Mouse (Mus musculus) v-Abl transformed pro-B cells (cell line): Measurements from ENCODE around the gene Slc25a28.

ENCODE experiments used
- in situ Hi-C, 2 experiments: fragments of 400-800 bp; cut with MboI; formaldehyde crosslinking; loops; one replicate each; pipeline ENCODE4 v1.15.1; 2025; ENCODE audit not compliant: unreplicated experiment in 2 of 2

Slc25a28 gene

GRCm38 (mm10) chr19:43674730-43675524 lies at the start of gene Slc25a28:
Gene Slc25a28, minus strand, starts transcription at chr19:43674881.
- in situ Hi-C loops = loop anchor here (5.0 to 25.0 kb wide), 6 partner anchors 37 to 1337 kb away; partner anchors contain the start of genes Cox15 (in 2 of the 2), Cutc (in 2 of the 2), Hps1 (in 2 of the 2) and Got1 (in 1 of the 2)

DNA sequence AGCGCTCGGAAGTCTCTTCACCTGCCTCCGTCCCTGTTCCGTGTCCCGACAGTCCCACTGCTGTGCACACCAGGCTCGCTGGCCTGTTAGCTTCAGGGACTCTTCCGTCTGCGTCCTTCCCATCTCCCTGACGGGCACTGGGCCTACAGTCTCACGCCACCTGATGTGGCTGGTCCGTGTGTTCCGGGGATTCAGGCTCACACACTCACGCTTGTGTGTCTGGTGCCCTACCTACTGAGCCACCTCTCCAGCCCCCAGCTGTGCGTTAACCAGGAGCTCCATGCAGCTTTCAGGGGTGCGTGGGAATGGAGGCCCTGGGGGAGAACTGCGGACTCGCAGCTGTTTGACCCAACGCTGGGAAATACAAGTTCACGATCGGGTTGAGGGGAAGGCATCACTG lies 49.5 kb upstream of the Slc25a28 start:
- in situ Hi-C loops = no loop called here

GRCm38 (mm10) chr19:43723501-43723900 lies 48.8 kb upstream of the Slc25a28 start:
- in situ Hi-C loops = no loop called here

- in situ Hi-C loops = no loop called here
These were observed 48.2 kb upstream of the Slc25a28 start for GRCm38 (mm10) chr19:43722891-43723290.

DNA sequence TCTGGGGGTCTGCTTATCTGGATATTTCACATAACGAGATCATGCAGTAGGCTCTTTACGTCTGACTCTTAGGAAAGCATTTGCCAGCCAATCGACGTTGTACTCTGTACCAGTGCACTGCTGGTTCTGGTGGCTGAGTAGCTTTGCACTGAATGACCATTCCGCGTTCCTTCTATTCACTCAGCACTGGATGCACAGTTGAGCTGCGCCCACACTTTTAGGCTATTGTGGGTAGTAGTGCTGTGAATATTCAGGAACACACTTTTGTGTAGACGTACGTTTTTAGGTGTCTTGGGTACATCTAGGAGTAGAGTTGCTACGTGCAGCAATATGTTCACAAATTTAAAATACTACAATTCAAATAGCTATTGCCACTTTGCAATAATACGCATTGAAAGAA lies 45.4 kb upstream of the Slc25a28 start:
- in situ Hi-C loops = no loop called here

GRCm38 (mm10) chr19:43711971-43712370 lies 37.3 kb upstream of the Slc25a28 start:
- in situ Hi-C loops = loop anchor here in 1 of 2 experiments (5.0 kb wide), 2 partner anchors 35 to 40 kb away; partner anchors contain the start of genes Cox15 and Cutc

- in situ Hi-C loops = loop anchor here in 1 of 2 experiments (5.0 kb wide), 2 partner anchors 34 to 41 kb away; partner anchors contain the start of genes Cox15 and Cutc
These were observed 36.7 kb upstream of the Slc25a28 start for GRCm38 (mm10) chr19:43711159-43711916.

GRCm38 (mm10) chr19:43709317-43709716 lies 34.6 kb upstream of the Slc25a28 start:
- in situ Hi-C loops = no loop called here

GRCm38 (mm10) chr19:43708206-43708605 lies 33.5 kb upstream of the Slc25a28 start:
- in situ Hi-C loops = no loop called here

DNA sequence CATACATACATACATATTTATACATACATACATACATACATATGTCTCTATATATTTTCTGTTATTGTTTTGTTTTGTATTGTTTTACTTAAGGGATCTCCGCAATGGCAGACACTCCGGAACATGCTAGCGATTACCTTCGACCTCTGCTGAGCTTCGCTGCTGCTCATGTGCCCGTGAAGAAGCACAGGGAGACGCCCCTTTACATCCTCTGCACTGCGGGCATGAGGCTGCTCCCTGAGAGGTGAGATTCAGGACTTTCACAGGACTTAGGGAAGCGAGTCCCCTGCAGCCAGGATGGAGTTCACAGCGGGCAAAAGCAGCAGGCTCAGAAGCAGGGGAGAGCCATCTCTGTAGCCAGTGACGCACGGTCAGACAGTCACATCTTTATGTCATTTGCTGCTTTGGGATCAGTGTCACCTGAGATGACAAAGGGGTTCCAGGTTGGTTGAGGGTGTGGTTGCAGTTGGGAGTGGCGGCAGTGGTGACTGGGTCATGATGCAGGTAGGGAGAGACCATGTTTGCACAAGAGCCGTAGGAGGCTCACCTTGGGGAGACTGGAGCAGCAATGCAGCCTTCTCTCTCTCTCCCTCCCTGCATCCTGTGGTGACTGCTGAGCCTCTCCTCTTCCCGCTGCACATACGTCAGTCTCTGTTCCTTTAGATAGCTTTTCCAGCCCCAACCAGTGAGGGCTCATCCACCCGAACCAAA lies 30.3 kb upstream of the Slc25a28 start:
- in situ Hi-C loops = no loop called here

DNA sequence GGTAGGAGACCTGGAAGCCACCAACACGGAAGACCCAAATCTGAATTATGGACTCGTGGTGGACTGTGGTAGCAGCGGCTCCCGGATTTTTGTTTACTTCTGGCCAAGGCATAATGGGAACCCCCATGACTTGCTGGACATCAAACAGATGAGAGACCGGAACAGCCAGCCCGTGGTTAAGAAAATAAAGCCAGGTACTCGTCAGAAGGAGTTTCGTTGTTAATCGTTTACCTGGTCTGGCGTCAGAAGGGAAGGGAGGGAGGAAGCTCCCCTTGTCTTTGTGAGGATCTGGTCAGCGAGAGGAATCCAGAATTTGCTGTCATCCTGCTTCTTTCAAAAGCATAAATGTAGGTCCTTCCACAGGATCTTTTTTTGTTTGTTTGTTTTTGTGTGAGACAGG lies 29.5 kb upstream of the Slc25a28 start:
- in situ Hi-C loops = no loop called here

DNA sequence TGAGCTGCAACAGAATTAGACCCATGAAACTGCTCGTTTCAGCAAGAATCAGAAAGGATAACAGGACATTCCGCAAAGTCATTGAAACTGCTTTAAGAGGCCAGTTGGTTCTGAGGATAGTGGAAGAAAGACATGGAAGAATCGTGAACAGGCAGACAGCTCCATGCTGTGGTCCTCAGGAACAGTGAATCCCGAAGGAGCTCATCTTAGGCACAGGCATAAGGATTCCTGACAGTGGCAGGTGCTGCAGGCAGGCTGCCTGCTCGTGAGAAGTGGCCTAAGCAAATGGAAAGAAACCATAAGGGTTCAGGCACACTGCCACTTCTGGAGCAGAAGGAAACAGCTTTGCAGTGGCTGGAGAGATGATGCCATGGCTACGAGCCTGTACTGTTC lies 25.1 kb upstream of the Slc25a28 start:
- in situ Hi-C loops = loop anchor here in 1 of 2 experiments (25.0 kb wide), 2 partner anchors 688 to 1313 kb away; partner anchors contain the start of genes Lzts2, Mrpl43 and Twnk

GRCm38 (mm10) chr19:43699021-43699762 lies 24.5 kb upstream of the Slc25a28 start:
- in situ Hi-C loops = loop anchor here in 1 of 2 experiments (25.0 kb wide), 2 partner anchors 688 to 1313 kb away; partner anchors contain the start of genes Lzts2, Mrpl43 and Twnk

DNA sequence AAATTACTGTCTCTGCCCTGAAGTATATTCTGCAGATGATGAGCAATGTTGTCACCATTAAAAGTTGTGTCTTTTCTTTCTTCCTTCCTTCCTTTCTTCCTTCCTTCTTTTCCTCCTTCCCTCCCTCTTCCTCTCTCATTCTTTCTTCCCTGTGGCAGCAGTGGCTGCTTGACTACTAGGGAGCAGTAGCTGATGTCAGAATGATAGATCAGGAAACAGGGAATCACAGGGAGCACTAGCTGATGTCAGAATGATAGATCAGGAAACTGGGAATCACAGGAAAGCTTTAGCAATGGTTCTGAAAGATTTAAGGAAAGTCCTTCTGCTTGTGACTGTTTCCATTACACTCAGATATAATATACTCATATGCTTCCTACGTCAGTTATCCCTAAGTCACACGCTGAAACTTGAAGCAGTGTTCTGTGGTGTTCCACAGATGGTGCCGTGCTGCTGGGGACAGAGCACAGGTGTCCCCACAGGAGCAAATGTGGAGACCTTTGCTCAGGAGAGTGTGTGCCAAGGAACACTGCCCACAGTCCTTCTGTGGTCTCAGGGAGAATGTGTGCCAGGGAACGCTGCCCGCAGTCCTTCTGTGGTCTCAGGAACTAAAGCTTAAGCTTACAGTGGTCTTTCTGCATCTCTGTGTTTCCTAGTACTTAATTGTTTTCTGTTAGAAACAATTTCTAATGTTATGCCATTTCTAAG lies 23.1 kb upstream of the Slc25a28 start:
- in situ Hi-C loops = loop anchor here in 1 of 2 experiments (25.0 kb wide), 2 partner anchors 689 to 1314 kb away; partner anchors contain the start of genes Lzts2, Mrpl43 and Twnk

- in situ Hi-C loops = loop anchor here in 1 of 2 experiments (25.0 kb wide), 2 partner anchors 692 to 1317 kb away; partner anchors contain the start of genes Lzts2, Mrpl43 and Twnk
These were observed 20.9 kb upstream of the Slc25a28 start for GRCm38 (mm10) chr19:43695514-43695964.

- in situ Hi-C loops = loop anchor here in 1 of 2 experiments (25.0 kb wide), 2 partner anchors 694 to 1319 kb away; partner anchors contain the start of genes Lzts2, Mrpl43 and Twnk
These were observed 18.1 kb upstream of the Slc25a28 start for GRCm38 (mm10) chr19:43692815-43693214.

GRCm38 (mm10) chr19:43689419-43690246 lies 15.0 kb upstream of the Slc25a28 start, which contains the start of gene Entpd7:
Gene Entpd7, plus strand, starts transcription at chr19:43689672.
- in situ Hi-C loops = loop anchor here in 1 of 2 experiments (25.0 kb wide), 2 partner anchors 698 to 1323 kb away; partner anchors contain the start of genes Lzts2, Mrpl43 and Twnk
